Mouse (Mus musculus) retina, embryonic 14.5 days (tissue): Measurements from ENCODE around the gene Gdpgp1.

Experiments
- DNase-seq: peaks from one replicate; pipeline ENCODE4 v3.0.0-alpha.2; 2015; ENCODE audit warnings: low spot score

Gene Gdpgp1

GRCm38 (mm10) chr7:80280998-80281397, 48.3 kb downstream of the Gdpgp1 start:
- no peak for DNase-seq

- no peak for DNase-seq
These were observed 49.0 kb downstream of the Gdpgp1 start for GRCm38 (mm10) chr7:80281646-80282045.

GRCm38 (mm10) chr7:80283226-80283918, 50.7 kb downstream of the Gdpgp1 start:
- DNase-seq, result no peak

GRCm38 (mm10) chr7:80284391-80284790, 51.7 kb downstream of the Gdpgp1 start:
- DNase-seq, result no peak

GRCm38 (mm10) chr7:80285725-80286124, 53.1 kb downstream of the Gdpgp1 start:
- no peak for DNase-seq

GRCm38 (mm10) chr7:80287736-80288135, 55.1 kb downstream of the Gdpgp1 start:
- no peak for DNase-seq
